Mouse (Mus musculus) G1E-ER4 (cell line): Measurements from ENCODE around the gene Col5a1. TPM values are rescaled to one million over a fixed set of nuclear protein-coding genes. Genes with fewer than 3 reads are reported as not detected.

Experiments used
- GATA1 ChIP-seq: IDR thresholded peaks from one replicate; pipeline ENCODE4 v1.8.0; 2012; ENCODE audit warnings: low read length, inconsistent platforms
- polyA plus RNA-seq: library from polyadenylated mRNA; stranded (reverse); fragments of >175 nt; gene quantifications from 2 replicates; pipeline ENCODE4 v1.2.3, GENCODE M21; 2012

Gene Col5a1
- polyA plus RNA-seq, result 8.0 and 8.4 TPM in 2 replicates

DNA sequence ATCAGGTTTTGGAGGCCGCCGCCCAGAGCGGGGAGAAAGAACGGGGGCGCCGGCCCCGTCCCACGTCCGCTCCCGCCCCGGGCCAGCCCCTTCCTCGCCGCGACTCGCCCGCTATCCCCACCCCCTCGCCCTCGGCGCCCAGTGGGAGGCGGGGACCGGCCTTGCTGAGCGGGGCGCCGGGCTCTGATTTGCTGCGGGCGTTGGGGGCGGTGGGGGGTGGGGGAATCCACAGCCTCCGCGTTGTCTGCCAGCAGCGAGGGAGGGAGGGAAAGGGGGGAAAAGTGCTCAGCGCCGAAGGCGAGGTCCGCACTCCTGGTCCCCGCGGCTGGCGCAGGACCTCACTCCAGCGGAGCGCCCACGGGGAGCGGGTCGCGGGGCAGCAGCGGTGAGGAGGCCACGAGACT lies at the start of gene Col5a1:
Gene Col5a1 (plus strand): TSS at position 278 of the 404 bp plus-strand sequence.
- TF ChIP-seq GATA1, result no peak

GRCm38 (mm10) chr2:27838112-27838511 lies 48.1 kb upstream of the Col5a1 start:
- TF ChIP-seq GATA1, result no peak

GRCm38 (mm10) chr2:27840890-27841289 lies 45.3 kb upstream of the Col5a1 start:
- TF ChIP-seq GATA1, result no peak

DNA sequence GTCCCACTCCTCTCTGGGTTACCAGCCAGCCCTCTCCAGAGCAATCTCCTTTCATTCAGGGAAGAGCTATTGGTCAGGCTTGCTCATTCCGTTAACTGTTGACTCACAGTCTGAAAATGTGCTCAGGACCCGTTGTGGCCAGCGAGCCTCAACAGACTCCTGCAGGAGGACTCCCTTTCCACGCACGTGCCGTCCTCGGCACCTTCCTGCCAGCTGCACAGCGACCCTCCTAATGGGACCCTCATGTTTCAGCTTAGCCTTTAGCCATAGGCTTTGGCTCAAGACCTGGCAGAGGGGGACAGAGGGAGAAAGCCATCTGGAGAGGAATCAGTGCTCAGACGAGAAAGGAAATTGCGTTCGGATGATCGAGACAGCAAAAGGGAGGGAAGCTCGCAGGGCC lies 43.3 kb upstream of the Col5a1 start:
- no peak for TF ChIP-seq GATA1

GRCm38 (mm10) chr2:27844885-27845284 lies 41.3 kb upstream of the Col5a1 start:
- TF ChIP-seq GATA1, result no peak

DNA sequence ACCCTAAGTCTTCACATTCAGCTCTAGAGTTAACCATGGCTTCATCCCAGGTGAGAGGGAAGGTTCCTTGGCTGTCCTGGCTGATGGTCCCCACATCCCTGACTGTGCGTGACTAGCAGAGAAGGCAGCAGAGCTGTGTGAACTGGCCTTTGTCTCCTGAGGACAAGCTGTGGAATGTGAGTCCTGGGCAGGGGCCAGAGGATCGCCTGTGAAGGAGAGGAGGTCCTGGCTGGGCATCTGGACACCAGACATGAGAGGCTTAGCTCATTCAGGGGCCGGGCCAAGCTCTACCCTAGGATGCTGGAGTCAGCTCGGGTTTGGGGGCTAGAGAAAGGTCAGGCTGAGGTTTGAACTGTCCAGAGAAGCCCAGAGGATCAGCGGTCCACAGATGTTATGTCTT lies 39.2 kb upstream of the Col5a1 start:
- no peak for TF ChIP-seq GATA1

GRCm38 (mm10) chr2:27847851-27848435 lies 38.3 kb upstream of the Col5a1 start:
- no peak for TF ChIP-seq GATA1

DNA sequence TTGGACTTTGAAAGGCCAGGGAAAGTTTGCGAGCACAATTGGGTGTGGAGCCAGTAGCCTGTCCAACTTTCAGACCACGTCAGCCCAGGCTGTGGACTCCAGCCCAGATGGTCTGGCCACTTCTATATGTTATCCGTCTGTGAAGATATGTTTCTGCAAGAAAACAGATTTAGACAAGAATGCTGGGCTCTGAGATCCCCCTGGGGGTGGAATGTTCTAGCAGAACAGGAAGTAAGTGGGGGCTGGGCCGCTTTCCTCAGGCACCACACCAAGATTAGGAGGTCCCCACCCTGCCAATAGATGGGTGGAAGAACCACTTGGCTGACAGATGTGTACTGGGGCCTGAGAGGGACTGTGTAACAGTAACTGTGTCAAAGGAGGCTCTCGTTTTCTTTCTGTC lies 37.8 kb upstream of the Col5a1 start:
- no peak for TF ChIP-seq GATA1

DNA sequence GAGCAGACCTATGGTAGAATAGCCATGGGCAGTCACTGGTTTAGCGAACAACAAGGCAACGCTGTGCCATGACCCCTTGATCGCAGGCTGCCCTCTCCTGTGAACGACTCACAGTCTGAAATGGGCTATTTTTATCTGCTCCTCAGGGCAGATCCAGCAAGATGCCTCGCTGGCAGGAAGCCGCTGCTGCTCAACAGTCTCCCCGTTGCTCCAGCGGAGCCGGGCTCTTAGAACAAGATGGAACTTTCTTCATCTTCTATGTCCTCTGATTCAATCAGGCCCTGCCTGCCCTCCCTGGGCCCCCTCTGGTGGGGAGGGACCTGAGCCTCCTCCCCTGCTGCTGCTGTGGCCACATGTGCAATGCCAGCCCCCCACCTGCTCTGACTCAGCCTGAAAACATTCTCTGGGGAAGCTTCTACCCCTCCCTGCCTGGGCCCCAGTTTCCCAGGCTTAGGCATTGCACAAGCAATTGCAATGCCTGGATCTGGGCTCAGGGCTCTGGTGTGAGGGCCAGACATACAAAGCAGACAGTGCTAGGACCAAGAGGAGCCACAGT lies 27.8 kb upstream of the Col5a1 start:
- TF ChIP-seq GATA1, result no peak

DNA sequence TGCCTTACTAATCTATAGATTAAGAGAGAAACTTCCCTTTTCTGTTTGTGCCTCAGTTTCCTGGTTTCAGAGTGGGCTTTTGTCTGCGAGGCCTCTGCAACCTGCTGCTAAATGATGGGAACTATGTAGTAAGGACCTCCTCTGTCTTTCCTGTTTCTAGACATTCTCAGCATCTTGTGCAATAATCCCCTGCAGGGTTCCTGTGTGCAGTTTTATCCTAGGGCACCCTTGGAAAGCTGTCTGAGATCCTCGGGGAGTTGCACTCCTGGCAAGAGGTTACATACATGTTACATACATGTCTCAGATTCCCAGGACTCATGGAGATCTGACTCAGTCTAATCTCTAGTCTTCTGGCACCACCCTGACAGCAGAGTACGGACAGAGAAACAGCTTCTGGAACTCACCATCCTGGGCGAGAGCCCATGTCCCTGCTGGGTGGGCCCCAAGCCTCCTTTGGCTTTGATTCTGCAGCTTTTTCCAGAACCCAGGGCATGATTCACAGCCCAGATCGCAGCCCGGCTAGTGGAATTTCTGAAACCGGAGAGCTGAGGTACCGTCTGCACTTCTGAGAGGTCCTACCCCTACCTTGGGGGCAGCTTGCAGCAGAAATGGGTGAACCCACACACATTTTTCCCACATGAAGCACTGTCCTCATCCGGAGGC lies 24.5 kb upstream of the Col5a1 start:
- TF ChIP-seq GATA1, result no peak

DNA sequence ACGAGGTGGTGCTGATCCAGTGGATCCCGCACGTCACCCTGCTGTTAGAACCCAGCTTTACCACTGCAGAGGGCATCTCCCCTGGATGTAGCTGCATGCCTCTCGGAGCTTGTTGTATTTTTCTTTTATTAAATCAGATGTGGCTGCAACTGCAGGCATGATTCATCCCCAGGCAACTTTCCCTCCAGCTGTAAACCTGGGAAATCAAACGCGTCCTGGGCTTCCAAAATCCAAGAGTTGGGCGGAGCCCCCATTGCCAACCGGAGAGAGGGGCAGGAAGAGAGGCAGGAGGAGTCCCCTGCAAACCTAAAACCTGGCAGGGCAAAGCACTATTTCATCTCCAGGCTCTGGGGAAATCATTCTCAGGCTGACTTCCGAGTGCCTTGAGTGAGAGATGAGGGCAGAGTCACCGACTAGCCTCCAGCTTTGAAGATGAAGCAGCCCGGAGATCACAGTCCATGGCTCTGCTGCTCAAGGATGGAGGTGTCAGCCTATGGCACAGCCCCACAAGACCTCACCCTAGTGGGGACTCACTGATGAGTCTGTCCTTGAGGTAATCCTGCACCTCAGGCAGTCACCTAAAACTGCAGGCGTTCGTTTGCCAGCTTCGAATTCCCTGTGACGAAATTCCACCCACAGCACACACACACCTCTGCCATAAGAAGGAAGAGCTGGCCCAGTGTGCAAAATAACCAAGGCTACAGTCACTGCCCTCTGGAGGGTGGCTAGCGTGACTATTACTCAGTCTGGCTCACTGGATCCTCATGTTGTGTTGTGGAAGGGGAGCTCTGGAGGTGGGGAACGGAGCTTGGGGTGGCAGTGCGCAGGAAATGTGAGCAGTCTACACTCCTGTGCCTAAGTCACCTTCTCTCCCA lies 21.5 kb upstream of the Col5a1 start:
- no peak for TF ChIP-seq GATA1

DNA sequence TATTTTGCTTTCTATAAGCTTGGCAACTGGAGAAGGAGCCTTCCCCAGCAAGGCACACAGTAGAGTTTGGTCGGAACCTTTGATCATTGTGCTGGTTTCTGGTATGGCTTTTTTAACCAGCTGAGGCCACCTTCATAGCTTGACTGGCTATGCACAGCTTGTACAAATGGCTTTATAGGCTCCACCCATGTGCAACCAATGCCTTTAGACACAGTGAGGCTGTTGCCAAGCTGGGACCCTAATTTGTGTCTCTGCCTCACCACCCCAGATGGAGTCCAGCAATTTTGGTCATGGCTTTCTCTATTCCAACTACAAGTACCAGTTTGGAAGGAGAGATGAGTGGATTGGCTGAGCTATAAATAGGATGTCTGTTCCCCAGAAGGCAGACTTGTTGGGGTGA lies 15.6 kb upstream of the Col5a1 start:
- TF ChIP-seq GATA1, result no peak

DNA sequence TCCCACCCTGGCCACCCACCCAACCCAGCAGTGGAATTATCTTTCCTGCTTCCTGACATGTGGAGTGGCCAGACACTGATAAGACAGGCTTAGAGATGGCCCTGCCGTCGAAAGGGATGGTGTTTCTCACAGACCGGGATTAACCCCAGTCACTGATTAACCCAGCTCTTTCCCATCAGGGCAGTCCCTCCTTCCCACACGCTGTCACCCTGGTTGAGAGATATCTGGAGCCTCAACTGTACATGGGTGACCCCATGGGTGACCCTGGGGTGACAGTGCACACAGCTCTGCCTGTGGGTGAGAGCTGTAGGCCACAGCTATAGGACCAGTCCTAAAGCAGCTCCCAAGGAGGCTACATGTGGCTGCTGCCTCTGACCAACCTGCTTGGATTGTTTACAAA lies 15.2 kb upstream of the Col5a1 start:
- no peak for TF ChIP-seq GATA1

DNA sequence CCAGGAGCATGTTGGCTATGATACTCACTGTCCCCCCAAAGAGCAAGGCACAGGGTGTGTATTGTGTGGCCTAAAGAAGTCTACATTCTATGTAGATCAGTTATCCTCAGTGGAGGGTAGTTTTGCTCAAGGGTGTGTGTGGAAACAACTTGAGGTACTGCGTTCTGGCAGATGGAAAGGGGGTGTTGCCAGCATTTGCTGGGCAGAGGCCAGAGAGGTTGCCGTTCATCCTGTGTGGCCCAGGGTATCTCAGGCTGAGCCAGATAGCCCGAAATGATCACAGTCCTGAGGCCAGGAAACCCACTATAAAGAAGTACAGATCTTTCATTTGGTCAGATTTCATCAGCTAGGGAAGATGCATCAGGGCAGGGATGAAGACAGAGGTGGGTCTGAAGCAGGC lies 13.9 kb upstream of the Col5a1 start:
- no peak for TF ChIP-seq GATA1

DNA sequence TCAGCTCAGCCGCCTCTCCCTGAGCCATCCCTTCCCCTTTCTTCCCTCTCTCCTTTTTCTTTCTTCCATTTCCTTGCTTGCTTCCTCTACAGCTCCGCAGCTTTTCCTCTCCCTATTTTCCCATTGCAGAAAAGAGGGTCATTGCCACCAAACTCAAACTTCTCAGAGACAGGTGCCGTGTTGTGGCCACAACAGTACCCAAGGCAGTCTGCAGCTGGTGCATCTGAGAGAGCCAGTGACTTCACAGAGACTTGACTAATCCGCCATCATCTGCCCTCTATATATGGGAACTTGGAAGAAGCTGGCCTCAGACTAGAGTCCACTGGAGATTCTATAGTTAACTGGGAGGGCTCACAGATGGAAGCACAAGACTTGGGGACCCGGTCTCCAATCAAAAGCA lies 13.2 kb upstream of the Col5a1 start:
- no peak for TF ChIP-seq GATA1

GRCm38 (mm10) chr2:27874596-27874995 lies 11.6 kb upstream of the Col5a1 start:
- no peak for TF ChIP-seq GATA1

- TF ChIP-seq GATA1, result no peak
Observed at GRCm38 (mm10) chr2:27875231-27875630, 11.0 kb upstream of the Col5a1 start.
